Mouse (Mus musculus): ENCODE results near the gene Nup88. TPM values are rescaled to one million over a fixed set of nuclear protein-coding genes. Genes with fewer than 3 reads are reported as not detected.

Nup88 gene
- polyA plus RNA-seq, 1 experiment, result 49.4 TPM

DNA sequence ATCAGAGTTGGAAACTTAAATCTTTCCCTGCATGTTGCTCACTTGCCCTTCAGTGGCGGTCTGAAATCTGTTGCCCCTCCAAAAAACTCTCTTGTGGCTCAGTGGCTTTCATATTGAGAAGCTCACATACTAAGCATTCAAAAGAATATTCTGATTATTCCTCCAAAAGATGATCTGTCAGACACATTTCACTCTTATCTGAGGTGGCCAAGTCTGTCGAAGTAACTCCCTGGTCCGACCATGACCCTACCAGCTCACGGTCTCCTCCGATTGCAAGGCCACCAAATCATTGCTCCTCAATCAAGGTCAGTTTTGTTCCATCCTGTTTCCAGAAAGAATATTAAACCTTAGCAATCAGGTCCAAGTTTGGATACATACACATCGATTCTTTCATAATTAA, 37.3 kb upstream of the Nup88 start:
- 98% methylated on average over 6 of the region's 6 CpGs for WGBS
- TF ChIP-seq CTCF (IDR thresholded peaks at IDR 0.05; ENCODE audit: borderline replicate concordance, control insufficient read depth, extremely low read depth, insufficient read depth, low read length, poor library complexity) (no peak), POLR2A (IDR thresholded peaks at IDR 0.05; ENCODE audit: control insufficient read depth, extremely low read depth, insufficient read depth, low read length, poor library complexity) (no peak)
- no peaks in the 10 kb centered on the region for H3K27me3 ChIP-seq (ENCODE audit: control insufficient read depth, insufficient read depth, low read length)
- no peak overlapping the region for H3K4me3 ChIP-seq (ENCODE audit: control insufficient read depth, insufficient read depth, low read length)
- no peak for DNase-seq
- H3K36me3 ChIP-seq (ENCODE audit: control insufficient read depth, insufficient read depth, low read length), result peaks cover 23% of the 10 kb centered on the region
- peaks cover 8% of the 10 kb centered on the region; the same call in 1 of the 2 replicates for H3K4me1 ChIP-seq (replicated peaks; ENCODE audit: control insufficient read depth, insufficient read depth, low read length)
- H3K27ac ChIP-seq (ENCODE audit: control insufficient read depth, insufficient read depth, low read length), result no peak overlapping the region

GRCm38 (mm10) chr11:71005046-71005445, 35.3 kb upstream of the Nup88 start:
- DNase-seq, result no peak
- Histone ChIP-seq H3K4me1 (replicated peaks; ENCODE audit: control insufficient read depth, insufficient read depth, low read length) (peaks cover 8% of the 10 kb centered on the region; the same call in 1 of the 2 replicates), H3K4me3 (ENCODE audit: control insufficient read depth, insufficient read depth, low read length) (no peak overlapping the region), H3K27ac (ENCODE audit: control insufficient read depth, insufficient read depth, low read length) (no peak overlapping the region), H3K36me3 (ENCODE audit: control insufficient read depth, insufficient read depth, low read length) (peaks cover 4% of the 10 kb centered on the region; the same call in 1 of the 2 replicates), H3K27me3 (ENCODE audit: control insufficient read depth, insufficient read depth, low read length) (no peaks in the 10 kb centered on the region)
- TF ChIP-seq POLR2A (IDR thresholded peaks at IDR 0.05; ENCODE audit: control insufficient read depth, extremely low read depth, insufficient read depth, low read length, poor library complexity) (no peak), CTCF (IDR thresholded peaks at IDR 0.05; ENCODE audit: borderline replicate concordance, control insufficient read depth, extremely low read depth, insufficient read depth, low read length, poor library complexity) (no peak)
- WGBS, result 42% methylated on average over 5 of the region's 5 CpGs

DNA sequence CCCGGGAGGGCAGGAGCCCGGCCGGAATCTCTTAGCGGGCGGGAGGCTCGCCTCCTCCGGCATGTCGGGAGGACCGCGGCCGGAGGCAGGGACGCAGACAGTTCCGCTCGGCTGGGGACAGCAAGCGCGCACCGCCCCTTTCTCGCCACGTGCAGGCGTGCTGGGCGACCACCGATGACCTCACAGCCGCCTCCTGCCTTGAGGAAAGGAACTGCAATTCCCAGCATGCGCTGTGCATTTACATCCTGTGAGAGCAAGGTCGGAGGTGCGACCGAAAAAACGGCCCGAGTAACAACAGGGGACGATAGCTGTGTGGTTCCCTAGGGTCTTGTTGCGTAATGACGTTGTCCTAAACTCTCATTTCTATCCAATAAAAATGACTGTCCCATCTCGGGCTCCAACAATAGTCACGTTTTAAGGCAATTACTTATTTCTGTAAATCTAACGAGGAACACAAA, 34.6 kb upstream of the Nup88 start, which contains the start of gene Dhx33:
Dhx33 (minus strand) TSS at position 122 of the 458 bp plus-strand sequence.
- Histone ChIP-seq H3K27me3 (ENCODE audit: control insufficient read depth, insufficient read depth, low read length) (no peaks in the 10 kb centered on the region), H3K27ac (ENCODE audit: control insufficient read depth, insufficient read depth, low read length) (no peak within 1 kb of the TSS), H3K4me1 (replicated peaks; ENCODE audit: control insufficient read depth, insufficient read depth, low read length) (peaks cover 8% of the 10 kb centered on the region; the same call in 1 of the 2 replicates), H3K4me3 (ENCODE audit: control insufficient read depth, insufficient read depth, low read length) (peak within 1 kb of the TSS; percentile 59), H3K36me3 (ENCODE audit: control insufficient read depth, insufficient read depth, low read length) (no peaks in the 10 kb centered on the region)
- TF ChIP-seq POLR2A (IDR thresholded peaks at IDR 0.05; ENCODE audit: control insufficient read depth, extremely low read depth, insufficient read depth, low read length, poor library complexity), result no peak
- TF ChIP-seq CTCF (IDR thresholded peaks at IDR 0.05; ENCODE audit: borderline replicate concordance, control insufficient read depth, extremely low read depth, insufficient read depth, low read length, poor library complexity), result no peak
- under 1% methylated on average over 35 of the region's 35 CpGs for WGBS
- peak; percentile 94 for DNase-seq

DNA sequence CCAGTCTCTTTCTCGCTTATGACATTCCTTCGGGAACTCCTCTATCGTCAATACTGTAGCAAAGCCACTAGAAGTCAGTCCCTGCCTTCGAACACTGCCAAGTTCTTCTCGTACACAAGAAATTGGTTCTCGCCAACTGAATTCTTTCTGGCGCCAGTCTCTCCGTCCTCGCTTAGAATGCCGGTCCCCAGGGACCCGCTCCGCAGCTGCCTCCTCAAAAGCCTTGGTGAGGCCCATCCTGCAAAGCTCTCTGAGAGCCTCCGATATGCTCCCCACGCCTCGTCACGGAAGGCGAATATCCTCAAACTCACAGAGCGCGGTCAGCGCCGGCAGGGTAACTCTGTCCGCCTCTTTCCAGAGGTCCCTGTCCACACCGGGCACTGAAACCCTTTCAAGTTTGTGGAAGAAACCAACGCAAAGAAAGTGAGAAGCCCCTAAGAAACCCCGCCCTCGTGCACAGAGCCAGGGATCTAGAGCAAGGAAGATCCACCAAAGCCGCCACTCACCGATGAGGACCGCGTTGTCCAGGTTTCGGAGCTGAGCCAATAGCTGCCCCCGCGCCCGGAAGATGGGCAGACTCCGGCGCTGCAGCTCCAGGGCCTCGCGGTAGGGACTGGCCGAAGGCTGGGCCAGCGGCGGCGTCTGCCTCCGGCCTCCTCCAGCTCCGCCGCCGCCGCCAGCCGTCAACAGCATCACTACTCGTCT, 34.0 kb upstream of the Nup88 start:
- WGBS, result under 1% methylated on average over 49 of the region's 49 CpGs
- H3K36me3 ChIP-seq (ENCODE audit: control insufficient read depth, insufficient read depth, low read length), result no peaks in the 10 kb centered on the region

GRCm38 (mm10) chr11:71001167-71001566, 31.4 kb upstream of the Nup88 start:
- H3K4me1 ChIP-seq (replicated peaks; ENCODE audit: control insufficient read depth, insufficient read depth, low read length), result peaks cover 8% of the 10 kb centered on the region; the same call in 1 of the 2 replicates
- 92% methylated on average over 4 of the region's 4 CpGs for WGBS
- no peak overlapping the region for H3K27ac ChIP-seq (ENCODE audit: control insufficient read depth, insufficient read depth, low read length)
- H3K27me3 ChIP-seq (ENCODE audit: control insufficient read depth, insufficient read depth, low read length), result no peaks in the 10 kb centered on the region
- TF ChIP-seq CTCF (IDR thresholded peaks at IDR 0.05; ENCODE audit: borderline replicate concordance, control insufficient read depth, extremely low read depth, insufficient read depth, low read length, poor library complexity) (no peak), POLR2A (IDR thresholded peaks at IDR 0.05; ENCODE audit: control insufficient read depth, extremely low read depth, insufficient read depth, low read length, poor library complexity) (no peak)
- peaks cover 6% of the 10 kb centered on the region for H3K36me3 ChIP-seq (ENCODE audit: control insufficient read depth, insufficient read depth, low read length)
- no peak overlapping the region for H3K4me3 ChIP-seq (ENCODE audit: control insufficient read depth, insufficient read depth, low read length)
- DNase-seq, result no peak

More for the DNA sequence above, 34.0 kb upstream of the Nup88 start:
- TF ChIP-seq POLR2A (IDR thresholded peaks at IDR 0.05; ENCODE audit: control insufficient read depth, extremely low read depth, insufficient read depth, low read length, poor library complexity), result no peak
- TF ChIP-seq CTCF (IDR thresholded peaks at IDR 0.05; ENCODE audit: borderline replicate concordance, control insufficient read depth, extremely low read depth, insufficient read depth, low read length, poor library complexity), result no peak
- Histone ChIP-seq H3K27ac (ENCODE audit: control insufficient read depth, insufficient read depth, low read length) (no peak overlapping the region), H3K4me3 (ENCODE audit: control insufficient read depth, insufficient read depth, low read length) (peak overlapping the region; percentile 59), H3K4me1 (replicated peaks; ENCODE audit: control insufficient read depth, insufficient read depth, low read length) (peaks cover 8% of the 10 kb centered on the region; the same call in 1 of the 2 replicates), H3K27me3 (ENCODE audit: control insufficient read depth, insufficient read depth, low read length) (no peaks in the 10 kb centered on the region)
- no peak for DNase-seq

DNA sequence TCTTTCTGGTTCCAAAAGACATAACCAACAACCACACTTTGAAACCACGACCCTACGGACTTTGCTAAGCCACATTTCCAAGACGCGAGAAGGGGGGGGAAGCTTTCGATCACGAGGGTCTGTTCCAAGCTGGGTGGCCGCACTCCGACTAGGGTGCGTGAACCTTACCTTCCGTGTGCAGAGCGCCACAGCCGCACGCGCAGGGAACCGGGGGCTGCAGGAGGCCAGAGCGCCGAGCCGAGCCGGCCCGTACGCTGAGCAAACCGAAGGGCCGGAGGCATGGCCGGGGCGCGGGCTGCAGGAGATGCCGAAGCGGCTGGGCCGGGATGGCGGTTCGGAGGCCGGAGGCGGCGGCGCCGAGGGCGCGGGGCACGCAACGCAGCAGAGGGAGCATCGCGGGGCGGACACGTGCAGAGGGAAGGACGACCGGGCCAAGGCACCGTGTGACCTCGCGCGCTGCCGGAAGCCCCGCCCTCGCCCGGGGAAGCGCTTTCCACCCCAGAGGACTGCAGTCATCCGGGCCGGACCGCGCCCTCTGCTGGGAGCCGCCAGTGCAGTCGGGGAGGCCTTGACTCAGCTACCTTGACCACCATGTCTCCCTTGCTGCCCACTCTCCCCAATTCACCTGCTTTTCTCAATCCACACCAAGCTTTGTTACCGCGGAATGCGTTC, 12.9 kb upstream of the Nup88 start, which contains the start of gene C1qbp:
C1qbp (minus strand) TSS at position 470 of the 672 bp plus-strand sequence.
- under 1% methylated on average over 64 of the region's 64 CpGs for WGBS
- H3K4me1 ChIP-seq (replicated peaks; ENCODE audit: control insufficient read depth, insufficient read depth, low read length), result peaks cover 6% of the 10 kb centered on the region; the same call in 1 of the 2 replicates
- peaks cover 27% of the 10 kb centered on the region for H3K36me3 ChIP-seq (ENCODE audit: control insufficient read depth, insufficient read depth, low read length)
- H3K4me3 ChIP-seq (ENCODE audit: control insufficient read depth, insufficient read depth, low read length), result peak within 1 kb of the TSS; percentile 75
- H3K27me3 ChIP-seq (ENCODE audit: control insufficient read depth, insufficient read depth, low read length), result no peaks in the 10 kb centered on the region
- no peak within 1 kb of the TSS for H3K27ac ChIP-seq (ENCODE audit: control insufficient read depth, insufficient read depth, low read length)
- DNase-seq, result peak; percentile 94
- TF ChIP-seq POLR2A (IDR thresholded peaks at IDR 0.05; ENCODE audit: control insufficient read depth, extremely low read depth, insufficient read depth, low read length, poor library complexity), result no peak
- TF ChIP-seq CTCF (IDR thresholded peaks at IDR 0.05; ENCODE audit: borderline replicate concordance, control insufficient read depth, extremely low read depth, insufficient read depth, low read length, poor library complexity), result peak; percentile 99
